Mouse (Mus musculus) spleen, postnatal 4 days (tissue): ENCODE data around the gene Leap2.

Experiments used
- DNase-seq, 2 experiments: peaks; one replicate each; pipeline ENCODE4 v3.0.0; 2022; ENCODE audit warnings: low spot score in 2 of 2

The Leap2 gene

DNA sequence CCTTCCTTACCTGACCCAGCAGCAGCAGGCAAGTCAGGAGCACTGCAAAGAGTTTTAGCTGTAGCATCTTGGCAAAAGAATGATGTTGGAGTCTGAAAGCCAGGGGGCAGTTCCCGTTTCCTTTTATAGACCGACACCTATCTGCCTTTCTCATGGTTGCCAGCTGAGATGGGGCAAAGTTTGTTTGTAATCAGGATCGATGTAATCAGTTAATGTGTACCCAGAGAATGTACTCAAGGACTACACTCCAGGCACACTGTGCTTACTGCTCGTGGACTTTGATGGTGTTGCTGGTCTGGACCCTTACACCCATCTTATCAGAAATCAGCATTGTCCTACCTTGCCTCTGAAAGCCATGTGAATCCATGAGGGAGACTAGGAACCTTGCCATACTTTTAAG, at the start of gene Leap2:
TSS of gene Leap2 (minus strand) at position 135 of the 400 bp plus-strand sequence.
- no peak for DNase-seq

DNA sequence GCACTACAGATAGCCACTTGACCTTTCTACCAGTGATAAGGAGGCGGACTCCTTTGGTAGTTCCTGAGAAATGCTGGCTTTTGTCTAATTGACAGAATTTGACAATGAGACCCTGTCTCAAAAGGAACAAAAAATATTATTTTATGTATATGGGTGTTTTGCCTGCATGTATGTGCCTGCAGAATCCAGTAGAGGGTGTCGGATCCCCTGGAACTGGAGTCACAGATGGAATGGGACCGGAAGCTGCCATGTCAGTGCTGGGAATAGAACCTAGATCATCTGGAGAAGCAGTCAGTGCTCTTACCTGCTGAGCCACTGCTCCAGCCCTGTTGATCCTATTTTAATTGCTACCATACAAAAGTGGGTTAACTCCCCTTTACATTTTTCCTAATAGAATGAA, 49.7 kb upstream of the Leap2 start:
- no peak for DNase-seq

DNA sequence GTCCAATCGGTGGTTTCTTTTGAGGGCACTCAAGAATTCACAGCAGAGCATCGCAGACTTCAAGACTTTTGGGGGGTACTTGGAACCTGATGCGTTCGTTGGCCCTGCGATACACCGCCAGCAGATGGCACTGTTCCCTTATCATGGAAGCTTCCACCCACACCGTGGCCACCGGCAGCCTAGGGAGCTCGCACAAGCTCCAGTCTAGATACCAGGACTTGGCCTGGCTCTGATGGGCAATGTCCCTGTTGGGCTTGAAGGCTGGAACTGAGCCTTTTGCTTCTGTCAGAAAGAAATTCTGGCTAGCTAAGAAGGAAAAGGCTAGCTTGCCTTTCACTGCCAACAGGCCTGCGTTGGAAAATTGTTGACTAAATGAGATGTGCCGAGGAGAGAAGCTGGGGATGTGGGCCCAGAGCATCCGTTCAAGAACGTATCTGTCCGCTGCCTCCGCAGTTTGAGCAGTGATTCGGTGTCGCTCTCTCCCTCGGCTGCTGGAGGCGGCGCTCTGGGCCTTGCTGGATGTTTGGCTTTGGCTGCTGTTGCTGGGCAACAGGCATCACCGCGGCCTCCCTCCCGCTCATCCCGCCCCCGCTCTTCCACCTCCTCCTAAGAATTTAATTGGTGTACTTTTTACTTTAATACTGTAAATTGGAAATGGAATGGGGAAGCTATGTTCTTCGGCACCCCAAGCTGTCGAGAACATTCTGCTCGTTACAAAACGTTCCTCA, 47.2 kb upstream of the Leap2 start, which contains the start of gene Gm9837:
TSS of gene Gm9837 (minus strand) at position 512 of the 728 bp plus-strand sequence.
- DNase-seq: peak; percentile 87 to 96

DNA sequence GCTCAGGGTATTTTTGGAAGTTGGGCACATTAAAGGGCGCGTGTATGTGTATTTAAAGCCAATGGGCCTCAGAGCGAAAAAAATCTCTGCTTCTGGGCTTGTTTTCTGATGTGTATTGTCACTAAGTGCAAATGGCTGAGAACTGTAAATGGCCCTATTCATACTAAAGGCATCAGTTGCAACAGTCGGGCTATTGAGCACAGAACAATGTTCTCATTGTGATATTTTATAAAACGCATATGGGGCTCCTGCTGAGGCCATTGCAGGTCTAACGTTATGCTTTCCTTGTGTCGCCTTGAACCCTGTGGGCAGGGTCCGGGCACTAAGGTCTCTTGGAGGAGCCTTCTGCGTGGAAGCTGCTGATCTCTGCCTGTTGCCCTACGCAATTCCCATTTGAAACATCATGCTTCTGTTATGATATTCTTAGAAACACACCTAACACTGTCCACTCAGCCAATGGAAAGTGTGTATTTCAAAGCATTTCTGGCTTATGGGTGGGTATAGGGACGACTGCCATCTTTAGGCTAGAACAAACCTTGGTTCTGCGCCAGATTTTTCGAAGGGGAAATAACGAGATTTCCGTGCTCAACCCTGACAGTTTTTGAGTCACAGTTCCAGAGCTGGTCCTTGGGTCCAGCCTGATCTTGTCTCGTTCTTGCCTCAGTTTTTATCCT, 46.5 kb upstream of the Leap2 start:
- DNase-seq: no peak

DNA sequence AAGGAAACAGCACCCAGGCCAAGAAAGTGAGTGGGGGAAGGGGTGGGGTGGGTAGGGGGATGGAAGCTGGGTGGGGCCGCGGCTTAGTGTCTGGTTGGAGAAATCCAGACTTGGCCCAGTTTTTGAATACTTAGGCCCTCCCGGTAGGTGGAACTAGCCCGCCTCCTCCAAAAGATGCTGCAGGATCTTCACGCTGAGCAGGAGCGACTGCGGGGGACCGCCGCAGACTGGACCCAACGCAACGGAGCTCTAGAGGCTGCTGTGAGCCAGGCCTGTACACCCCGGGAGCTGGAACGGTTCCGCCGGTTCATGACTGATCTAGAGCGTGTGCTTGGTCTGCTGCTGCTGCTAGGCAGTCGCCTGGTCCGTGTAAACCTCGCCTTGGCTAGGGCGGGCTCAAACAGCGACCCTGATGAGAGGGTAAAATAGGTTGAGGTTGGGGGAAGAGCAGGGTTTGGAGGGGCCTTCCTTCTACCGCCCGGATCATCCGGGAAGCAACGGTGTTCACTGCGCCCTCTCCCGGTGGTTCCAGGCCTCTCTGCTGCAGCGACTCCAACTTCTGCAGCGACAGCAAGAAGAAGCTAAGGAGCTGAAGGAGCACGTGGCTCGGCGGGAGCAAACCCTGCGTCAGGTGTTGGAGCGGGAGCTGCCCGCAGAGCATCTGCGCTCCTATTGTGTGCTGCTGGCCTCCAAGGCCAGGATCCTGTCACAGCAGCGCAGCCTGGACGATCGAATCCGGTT, 43.4 kb upstream of the Leap2 start:
- peak; percentile 53 to 84 for DNase-seq

DNA sequence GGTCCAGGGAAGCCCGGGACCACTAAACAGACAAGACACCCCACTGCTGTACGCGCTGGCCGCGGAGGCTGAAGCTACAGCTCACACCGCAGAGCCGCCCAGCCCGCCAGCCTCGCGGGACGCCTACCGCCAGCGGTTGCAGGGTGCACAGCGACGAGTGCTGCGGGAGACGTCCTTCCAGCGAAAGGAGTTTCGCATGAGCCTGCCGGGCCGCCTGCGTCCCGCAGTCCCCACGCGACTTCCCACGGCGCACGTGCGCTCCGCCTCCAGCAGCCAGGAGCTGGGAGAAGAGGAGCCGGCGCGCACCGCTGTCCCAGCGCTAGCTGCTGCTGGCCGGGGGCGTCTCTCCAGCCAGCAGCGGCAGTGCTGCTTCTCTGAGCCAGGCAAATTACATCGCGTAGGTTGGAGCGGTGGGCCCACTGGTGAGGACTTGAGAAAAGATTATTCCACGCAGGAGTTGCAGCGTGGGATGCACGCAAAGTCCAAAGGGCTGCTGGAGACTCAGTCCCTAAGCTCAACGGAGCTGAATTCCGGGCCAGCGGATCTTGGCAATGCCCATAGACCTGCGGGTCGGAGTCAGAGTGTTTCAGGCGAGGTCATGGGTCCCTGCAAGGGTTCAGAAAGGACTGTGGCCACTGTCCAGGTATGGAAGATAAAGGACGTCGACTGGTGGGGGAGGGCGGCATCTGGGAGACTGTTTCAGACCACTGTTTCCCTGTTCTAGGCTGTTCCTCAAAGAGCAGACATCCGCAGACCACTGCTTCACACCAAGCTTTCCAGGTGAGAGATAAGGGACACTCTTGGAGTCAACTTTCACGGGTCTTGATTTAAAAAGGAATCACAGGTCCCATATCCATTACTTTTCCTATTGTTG, 40.8 kb upstream of the Leap2 start:
- no peak for DNase-seq

DNA sequence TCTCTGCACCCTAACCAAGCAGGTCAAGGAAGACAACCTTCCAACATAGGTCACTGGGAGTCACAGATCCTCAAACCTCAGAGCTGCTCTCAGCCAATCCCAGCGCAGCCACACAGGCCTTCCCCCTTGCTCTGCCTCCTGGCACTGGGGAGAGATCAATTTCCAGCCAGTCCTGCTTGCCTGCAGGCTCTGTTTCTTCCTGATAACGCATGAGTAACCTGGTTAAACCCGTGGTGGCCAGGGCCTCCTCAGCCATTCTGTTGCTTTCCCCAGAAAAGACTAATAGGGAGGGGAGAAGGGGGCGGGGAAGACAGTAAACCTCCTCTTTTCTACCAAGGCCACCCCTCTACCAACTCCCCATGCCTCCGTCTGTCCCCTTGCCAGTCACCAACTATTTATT, 38.8 kb upstream of the Leap2 start:
- DNase-seq: no peak

DNA sequence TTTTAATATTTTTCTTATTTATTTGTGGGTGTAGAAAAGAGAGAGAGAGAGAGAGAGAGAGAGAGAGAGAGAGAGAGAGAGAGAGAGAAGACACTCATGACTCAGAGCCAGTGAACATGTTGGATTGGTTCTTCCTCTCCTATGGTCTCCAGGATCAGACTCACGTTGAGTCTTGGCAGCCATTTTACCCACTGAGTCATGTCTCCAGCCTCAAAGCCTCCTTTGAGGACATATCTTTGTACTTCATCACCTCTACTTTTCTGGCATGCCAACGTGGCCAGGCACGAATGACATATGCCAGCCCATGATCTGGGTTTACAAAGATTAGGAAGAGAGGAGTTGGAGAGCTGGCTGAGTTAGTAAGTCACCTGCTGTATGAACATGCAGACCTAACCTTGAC, 37.2 kb upstream of the Leap2 start:
- DNase-seq: no peak

DNA sequence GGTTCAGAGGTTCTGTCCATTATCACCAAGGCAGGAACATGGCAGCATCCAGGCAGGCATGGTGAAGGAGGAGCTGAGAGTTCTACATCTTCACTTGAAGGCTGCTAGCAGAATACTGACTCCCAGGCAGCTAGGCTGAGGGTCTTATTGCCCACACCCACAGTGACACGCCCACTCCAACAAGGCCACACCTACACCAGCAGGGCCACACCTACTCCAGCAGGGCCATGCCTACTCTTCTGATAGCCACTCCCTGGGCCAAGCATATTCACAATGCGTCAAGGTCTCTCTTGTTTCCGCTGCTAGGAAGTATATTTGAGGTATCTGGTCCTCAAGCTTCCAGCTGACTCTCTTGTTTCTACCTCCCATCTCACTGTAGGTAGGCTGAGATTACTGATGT, 36.0 kb upstream of the Leap2 start:
- DNase-seq: no peak

DNA sequence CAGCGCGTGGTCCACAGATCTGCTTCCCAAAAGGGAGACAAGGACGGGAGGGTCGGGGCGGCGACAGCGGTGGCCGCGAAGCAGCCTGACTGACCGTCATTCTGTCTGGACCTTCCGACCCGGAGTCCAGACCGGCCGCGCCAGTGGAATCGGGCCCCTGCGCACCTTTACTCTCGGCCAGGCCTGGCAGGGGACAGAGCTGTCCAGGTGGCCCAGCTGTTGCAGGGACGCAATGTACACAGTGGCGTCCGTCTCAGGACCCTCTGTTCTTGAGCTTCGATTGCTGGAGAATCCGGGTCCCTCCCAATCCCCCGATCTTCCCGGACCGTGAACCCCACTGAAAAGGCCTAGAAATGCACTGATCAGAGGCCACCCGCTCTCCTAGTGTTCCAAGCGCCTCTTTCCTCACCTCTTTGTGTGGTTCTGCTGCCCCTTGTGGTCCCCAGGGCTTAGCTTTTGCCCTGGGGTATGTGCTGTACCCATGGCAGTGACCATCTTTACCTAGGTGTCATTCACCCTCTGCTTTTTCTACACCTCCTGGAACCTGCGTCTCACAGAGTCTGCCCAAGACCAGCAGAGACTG, 34.5 kb upstream of the Leap2 start:
- DNase-seq: no peak

DNA sequence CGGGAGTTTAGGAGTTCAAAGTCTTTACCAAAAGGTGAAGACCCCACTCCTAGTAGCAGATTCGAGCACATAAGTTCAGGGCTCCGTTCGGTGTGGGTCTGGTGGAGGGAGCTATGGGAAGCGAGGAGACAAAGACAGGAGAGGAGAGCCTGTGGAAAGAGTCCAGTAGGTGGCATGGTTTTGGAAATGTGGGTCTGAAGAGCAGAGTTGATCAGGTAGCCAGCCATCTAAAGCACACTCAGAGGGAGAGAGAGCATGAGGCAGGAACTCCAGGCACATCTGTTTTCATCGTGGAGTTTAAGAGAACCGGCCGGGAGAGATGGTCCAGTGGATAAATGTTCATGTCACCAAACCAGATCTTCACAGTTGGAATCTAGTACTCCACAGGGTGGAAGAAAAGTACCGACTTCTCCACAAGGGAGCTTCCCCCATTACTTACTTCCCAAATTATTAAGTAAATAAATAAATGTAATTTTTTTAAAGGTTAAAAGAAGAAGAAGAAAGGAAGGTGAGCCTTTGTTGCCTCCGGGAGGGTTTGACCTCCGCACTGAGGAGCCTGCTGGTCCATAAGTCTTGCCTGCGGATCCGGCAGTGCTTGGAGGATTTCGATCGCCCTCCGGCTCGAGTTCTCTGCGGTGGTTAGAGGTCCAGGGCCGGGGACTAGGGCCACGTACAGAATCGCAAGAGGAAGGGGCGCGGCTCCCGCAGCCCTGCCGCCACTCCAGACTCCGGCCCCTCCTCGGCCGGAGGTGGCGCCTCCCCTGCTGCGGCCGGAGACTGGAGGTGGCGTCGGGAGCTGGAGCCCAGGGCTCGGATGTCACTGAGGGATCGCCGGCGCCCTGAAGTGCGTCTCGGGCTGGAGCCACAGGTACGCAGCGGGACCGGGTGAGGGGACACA, 33.8 kb upstream of the Leap2 start, which contains the start of the genes Gm10447 and Shroom1:
TSS of gene Gm10447 (minus strand) at position 637 of the 898 bp plus-strand sequence.
TSS of gene Shroom1 (plus strand) at position 732 of the 898 bp plus-strand sequence.
- DNase-seq: no peak

DNA sequence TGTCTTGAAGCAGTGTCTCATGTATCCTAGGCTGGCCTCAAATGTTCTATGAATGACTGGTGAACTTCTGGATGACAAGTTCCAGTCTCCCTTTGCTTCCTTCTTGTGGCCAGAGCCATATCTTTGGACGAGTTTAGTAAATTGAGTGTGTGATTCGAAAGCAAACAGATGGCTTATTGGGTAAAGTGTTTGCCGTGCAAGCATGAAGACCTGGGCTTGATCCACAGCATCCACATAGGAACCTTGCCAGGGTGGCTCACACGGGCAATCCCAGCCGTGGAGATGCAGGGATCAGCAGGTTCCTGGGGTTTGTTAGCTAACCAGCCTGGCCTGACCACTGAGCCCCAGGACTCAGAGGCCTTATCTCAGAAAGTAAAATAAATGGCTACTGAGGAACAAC, 30.1 kb upstream of the Leap2 start:
- no peak for DNase-seq

DNA sequence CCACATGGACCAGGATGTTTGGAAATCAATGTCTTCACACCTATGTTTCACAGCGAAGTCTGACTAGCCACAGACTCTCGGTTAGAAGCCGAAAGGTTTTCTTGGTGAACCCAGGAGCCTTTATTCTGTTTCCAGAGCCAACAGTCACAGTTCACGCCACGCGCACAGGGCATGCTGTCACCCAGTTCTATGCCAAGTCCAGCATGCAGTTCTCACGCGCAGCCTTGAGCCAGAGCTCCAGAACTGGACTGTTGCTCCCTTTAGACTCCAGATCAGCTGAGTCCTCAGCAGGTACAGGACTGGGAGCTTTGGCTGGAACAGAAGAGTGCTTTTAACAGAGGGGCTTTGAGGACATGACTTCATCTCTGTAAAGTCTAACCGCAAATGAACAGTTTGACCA, 29.4 kb upstream of the Leap2 start:
- DNase-seq: no peak

DNA sequence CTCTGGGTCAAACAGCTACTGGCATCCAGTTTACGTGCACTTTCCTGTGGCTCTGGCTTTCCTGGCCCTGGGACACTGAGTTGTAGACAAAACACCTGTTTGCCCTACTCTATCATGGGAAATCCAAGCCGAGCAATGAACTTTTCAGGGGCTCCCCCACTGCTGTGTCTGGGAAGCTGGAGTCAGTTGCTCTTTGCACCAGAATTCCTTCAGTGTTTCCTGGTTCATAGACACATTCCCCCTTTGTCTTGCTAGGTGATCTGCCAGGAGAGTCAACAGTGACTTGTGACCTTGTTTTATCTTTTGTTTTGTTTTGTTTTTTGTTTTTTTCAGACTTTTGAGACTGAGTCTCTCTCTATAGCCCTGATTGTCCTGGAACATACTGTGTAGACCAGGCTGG, 28.4 kb upstream of the Leap2 start:
- DNase-seq: no peak

DNA sequence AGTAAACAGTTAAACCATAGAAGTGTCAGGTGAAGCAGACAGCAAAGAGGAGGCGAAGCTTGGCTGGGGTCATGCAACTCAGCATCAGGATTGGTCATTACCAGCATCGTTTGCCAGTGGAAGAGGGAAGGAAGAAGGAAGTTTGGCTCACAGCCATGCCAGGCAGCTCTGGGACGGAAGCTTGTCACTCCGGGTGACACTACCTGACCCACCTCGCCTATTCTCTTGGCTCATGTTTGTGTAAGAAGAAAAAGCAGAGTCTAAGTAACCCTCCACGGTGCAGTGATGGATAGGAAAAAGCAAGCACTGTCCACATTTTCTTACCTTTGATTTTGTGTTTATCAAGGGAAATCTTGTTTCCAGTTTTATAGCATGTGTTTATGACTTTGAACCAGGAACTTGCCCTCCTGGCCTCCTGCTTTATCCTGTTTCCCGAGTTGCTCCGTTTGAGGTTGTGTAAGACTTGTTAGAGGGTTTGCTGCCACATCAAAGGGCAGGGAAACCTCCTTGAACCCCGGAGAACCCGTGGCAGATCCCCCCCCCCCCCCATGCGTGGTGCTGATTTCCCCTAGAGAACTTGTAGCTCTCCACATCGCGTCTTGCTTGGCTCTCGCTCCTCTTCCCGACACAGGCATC, 27.2 kb upstream of the Leap2 start:
- no peak for DNase-seq

DNA sequence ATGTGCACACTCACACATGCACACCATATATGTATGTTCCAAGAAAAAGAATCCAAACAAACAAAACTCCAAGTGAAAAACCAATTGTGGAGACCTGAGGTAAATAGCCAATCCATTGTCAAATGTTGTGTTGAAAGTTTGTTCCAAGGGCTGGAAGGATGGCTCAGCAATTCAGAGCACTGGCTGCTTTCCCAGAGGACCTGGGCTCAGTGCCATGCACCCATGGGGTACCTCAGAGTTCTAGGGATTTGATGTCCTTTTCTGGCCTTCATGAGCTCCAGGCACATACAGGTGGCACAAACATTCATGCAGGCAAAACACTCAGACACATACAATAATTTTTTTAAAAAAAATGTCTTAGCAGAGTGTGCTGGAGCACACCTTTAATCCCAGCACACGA, 25.6 kb upstream of the Leap2 start:
- no peak for DNase-seq

DNA sequence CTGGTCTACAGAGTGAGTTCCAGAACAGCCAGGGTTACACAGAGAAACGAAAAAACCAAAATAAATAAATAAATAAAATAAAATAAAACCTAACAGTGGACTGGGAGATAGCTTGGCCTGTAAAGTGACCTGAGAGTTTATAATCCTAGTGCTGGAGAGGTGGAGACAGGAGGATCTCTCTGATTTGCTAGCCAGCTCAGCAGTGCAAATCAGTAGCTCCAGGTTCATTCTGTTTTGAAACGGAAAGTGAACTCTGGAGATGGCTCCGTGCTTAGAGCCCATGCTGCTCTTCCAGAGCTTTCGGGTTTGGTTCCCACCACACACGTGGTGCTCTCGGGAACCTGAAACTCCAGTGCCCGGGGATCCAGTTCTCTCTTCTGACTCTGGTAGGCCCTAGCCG, 25.0 kb upstream of the Leap2 start:
- DNase-seq: no peak

DNA sequence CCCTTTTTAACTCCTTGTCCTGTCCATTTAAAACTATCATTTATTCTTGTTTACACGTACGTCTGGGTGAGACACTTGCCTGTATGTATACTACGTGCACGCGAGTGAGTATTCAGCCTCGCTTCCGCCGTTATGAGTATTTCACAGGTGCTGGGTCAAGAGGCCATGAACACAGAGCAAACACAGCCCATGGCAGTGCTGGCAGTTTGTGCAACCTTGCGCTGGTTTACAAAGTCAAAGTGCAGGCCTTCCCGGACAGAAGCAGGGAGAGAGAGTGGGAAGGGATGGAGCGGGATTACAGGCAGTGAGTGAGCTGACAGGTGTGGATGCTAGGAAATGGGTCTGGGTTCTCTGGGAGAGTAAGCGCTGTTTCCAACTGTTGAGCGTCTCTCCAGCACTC, 23.2 kb upstream of the Leap2 start:
- no peak for DNase-seq

DNA sequence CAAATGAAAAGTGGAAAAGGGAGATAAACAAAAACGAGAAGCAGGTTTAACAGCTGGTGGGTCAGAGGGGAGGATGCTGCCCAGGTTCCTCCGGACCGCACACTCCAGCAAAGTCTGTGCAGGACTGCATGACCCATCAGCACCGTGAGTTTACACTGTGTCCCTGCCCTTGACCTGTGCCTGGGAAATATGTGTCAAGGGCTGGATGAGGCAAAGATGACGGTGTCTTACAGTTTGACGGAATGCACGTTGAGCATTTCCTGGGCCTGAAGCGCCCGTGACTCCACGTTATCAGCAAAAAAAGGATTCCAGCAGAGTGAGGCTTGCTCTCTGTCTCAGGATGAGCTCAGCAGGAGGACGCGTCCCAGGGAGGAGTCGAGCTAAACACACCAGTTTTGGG, 22.6 kb upstream of the Leap2 start:
- DNase-seq: no peak

DNA sequence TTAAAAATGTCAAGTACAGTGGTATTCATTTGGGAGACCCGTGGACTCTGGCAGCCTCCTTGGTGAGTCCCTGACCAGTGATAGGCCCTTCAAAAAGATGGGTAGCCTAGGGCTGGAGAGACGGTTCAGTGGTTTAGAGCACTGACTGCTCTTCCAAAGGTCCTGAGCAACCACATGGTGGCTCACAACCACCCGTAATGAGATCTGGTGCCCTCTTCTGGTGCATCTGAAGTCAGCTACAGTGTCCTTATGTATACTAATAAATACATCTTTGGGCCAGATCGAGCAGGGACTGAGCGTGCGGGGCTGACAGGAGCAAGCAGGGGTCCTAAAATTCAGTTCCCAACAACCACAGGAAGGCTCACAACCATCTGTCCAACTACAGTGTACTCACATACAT, 20.9 kb upstream of the Leap2 start:
- peak in 1 of 2 experiments; percentile 31 for DNase-seq
